Mouse (Mus musculus) embryonic facial prominence, embryonic 15.5 days (tissue): ENCODE measurements around the gene Cpn1. TPM values are rescaled to one million over a fixed set of nuclear protein-coding genes. Genes with fewer than 3 reads are reported as not detected.

Source experiments
- ATAC-seq: fragments of 200-750 bp; cut with Nextera tagmentation; 2 replicates; pipeline ENCODE4 v1.8.0; 2017; ENCODE audit warnings: low read depth, moderate TSS enrichment; ENCODE audit not compliant: insufficient number of reproducible peaks, low FRiP score, low TSS enrichment
- H3K27ac ChIP-seq: fragments of 300-500 bp; sonication (generic); replicated peaks from 2 replicates; pipeline ENCODE4 v1.5.1; 2015; ENCODE audit warnings: mild to moderate bottlenecking, inconsistent platforms
- H3K27me3 ChIP-seq: fragments of 300-500 bp; sonication (generic); 2 replicates; pipeline ENCODE4 v1.6.1; 2015; ENCODE audit warnings: inconsistent platforms
- H3K36me3 ChIP-seq: fragments of 300-500 bp; sonication (generic); 2 replicates; pipeline ENCODE4 v1.6.1; 2015; ENCODE audit warnings: mild to moderate bottlenecking, inconsistent platforms
- H3K4me1 ChIP-seq: fragments of 300-500 bp; sonication (generic); 2 replicates; pipeline ENCODE4 v1.6.1; 2015; ENCODE audit warnings: inconsistent platforms
- H3K4me2 ChIP-seq: fragments of 300-500 bp; sonication (generic); replicated peaks from 2 replicates; pipeline ENCODE4 v1.6.1; 2015; ENCODE audit warnings: mild to moderate bottlenecking, inconsistent platforms
- H3K4me3 ChIP-seq: fragments of 300-500 bp; sonication (generic); replicated peaks from 2 replicates; pipeline ENCODE4 v1.5.1; 2015; ENCODE audit warnings: mild to moderate bottlenecking, inconsistent platforms
- H3K9ac ChIP-seq: fragments of 300-500 bp; sonication (generic); 2 replicates; pipeline ENCODE4 v1.6.1; 2015; ENCODE audit warnings: inconsistent platforms
- H3K9me3 ChIP-seq: fragments of 300-500 bp; sonication (generic); replicated peaks from 2 replicates; pipeline ENCODE4 v1.6.1; 2016; ENCODE audit warnings: inconsistent platforms
- WGBS: fragments of 180-500 bp; shearing (Covaris S2); methylation state at CpG from one replicate; pipeline ENCODE4 v1.1.7; 2015; 5-methylcytosine and 5-hydroxymethylcytosine counted together
- polyA plus RNA-seq: library from polyadenylated mRNA; unstranded; fragments of >200 nt; fragmentation: Nextera tagmentation; extraction: Ambion mirVana; gene quantifications from 2 replicates; pipeline ENCODE4 v1.2.1, GENCODE M21; 2015

The Cpn1 gene
- polyA plus RNA-seq, result 0.40 and 0.45 TPM in 2 replicates

DNA sequence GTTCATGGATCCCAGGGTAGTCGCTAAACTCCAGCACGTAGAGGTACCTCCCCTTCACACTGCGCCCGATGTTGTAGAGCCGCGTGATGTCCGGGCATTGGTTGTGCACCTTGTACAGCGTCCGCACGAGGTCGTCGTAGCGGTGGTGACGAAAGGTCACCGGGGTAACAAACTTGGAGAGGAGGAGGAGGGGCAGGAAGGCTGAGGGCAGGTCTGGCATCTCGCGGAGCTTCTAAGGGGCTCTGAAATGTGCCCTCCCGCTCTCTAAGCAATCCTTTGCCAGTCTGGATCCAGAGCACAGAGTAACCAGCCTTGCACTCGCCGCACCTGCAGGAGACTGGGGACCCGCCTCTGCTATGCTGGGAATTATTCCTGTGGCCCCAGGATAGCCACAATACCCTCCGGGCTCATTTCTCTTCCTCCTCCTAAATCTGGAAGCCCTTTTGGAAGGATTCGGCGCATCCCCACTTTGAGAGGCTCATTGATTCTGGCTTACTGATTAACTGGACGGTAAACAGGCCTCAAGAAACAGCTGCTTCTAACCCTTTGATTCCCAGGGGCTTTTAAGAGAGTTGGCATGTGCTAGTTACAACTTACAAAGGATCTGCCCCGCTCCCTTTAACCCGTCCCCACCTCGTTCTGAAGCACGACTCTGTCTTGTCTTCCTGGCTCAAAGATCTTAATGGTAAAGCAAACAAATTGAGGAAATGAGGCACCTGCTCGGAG, at the start of gene Cpn1:
Gene Cpn1 (minus strand): TSS at position 488 of the 726 bp plus-strand sequence.
- Histone ChIP-seq H3K4me3 (no peak within 1 kb of the TSS), H3K27ac (no peak within 1 kb of the TSS), H3K4me2 (no peak within 1 kb of the TSS), H3K9me3 (no peaks in the 10 kb centered on the region), H3K4me1 (0 out of 2 replicates have a peak, but pooled peaks cover 5% of the 10 kb centered on the region), H3K27me3 (peaks cover 18% of the 10 kb centered on the region), H3K9ac (no peak within 1 kb of the TSS), H3K36me3 (no peaks in the 10 kb centered on the region)
- WGBS, result 17% methylated on average over 30 of the region's 30 CpGs
- no peak for ATAC-seq

DNA sequence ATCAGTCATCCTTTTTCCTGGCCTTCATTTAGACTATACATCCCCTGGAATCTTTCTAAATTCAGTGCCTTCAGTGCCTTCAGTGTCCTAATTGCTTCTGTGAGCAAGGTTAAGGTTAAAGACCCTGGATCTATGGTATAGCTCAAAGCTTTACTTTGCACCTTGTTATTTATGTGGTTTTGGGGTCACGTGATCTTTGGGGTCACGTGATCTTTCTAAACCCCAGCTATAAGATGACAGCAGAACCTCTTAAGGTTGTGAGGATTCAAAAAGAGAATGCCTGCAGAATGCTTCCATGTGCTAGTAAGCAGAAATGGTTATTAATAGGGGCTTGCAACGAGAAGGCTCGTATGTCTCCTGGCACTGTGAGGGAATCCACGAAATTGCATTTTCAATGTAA, 47.0 kb upstream of the Cpn1 start:
- Histone ChIP-seq H3K27ac (no peak overlapping the region), H3K9ac (no peak overlapping the region), H3K4me1 (no peaks in the 10 kb centered on the region), H3K4me3 (no peak overlapping the region), H3K27me3 (no peaks in the 10 kb centered on the region), H3K4me2 (no peak overlapping the region), H3K9me3 (no peaks in the 10 kb centered on the region), H3K36me3 (peaks cover 34% of the 10 kb centered on the region)
- ATAC-seq, result no peak
- WGBS, result 84% methylated on average over 5 of the region's 5 CpGs

DNA sequence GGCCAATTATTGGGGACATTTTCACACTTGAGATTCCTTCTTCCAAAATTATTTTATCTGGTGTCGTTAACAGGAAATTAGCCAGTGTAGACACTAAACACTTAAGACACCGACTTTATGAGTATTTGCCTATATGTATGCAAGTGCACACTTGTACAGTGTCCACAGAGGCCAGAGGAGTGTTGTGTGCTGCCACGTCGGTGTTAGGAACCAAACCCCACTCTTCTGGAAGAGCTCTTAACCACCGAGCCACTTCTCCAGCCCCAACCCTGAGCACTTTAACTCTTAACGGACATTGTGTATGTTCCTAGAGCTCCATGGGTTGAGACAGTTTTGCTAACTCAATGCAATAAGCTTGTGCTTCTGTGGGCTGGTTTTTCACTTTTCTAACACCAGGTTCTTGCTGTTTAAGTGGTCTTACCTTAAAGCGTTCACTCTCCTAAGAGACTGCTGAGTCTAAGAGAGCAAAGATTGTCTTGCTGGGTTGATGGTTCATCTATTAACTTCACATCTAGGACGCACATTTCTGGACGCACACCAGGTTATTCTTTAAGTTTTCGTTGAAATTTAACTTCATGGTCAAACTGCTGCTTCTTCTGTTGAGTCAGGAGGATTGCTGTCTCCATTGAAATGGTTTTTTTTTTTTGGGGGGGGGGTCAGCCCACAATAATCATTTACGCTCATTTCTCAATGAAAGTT, 45.8 kb upstream of the Cpn1 start:
- H3K27me3 ChIP-seq, result no peaks in the 10 kb centered on the region
- no peak overlapping the region for H3K4me3 ChIP-seq
- no peak overlapping the region for H3K4me2 ChIP-seq
- ATAC-seq, result no peak
- H3K27ac ChIP-seq, result no peak overlapping the region
- no peaks in the 10 kb centered on the region for H3K4me1 ChIP-seq
- H3K36me3 ChIP-seq, result peaks cover 26% of the 10 kb centered on the region
- WGBS, result 92% methylated on average over 11 of the region's 11 CpGs
- no peaks in the 10 kb centered on the region for H3K9me3 ChIP-seq
- no peak overlapping the region for H3K9ac ChIP-seq

DNA sequence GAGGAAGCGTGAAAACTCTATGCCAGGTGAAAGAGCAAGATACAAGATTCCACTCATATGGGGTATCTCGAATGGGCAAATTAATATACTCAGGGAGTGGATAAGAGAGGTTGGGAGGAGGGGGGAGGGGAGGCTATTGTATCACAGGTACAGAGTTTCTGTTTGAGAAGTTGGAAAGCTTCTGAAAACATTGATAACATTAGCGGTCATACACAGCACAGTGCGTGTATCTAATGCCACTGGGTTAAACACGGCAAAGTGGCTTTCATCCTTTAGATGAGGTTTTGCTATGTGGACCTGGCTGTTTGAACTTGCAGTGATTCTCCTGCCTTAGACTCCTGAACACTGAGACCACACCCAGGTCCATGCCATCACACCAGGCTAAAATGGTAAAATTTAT, 43.7 kb upstream of the Cpn1 start:
- no peaks in the 10 kb centered on the region for H3K4me1 ChIP-seq
- H3K9ac ChIP-seq, result no peak overlapping the region
- 0 out of 2 replicates have a peak, but pooled peaks cover 8% of the 10 kb centered on the region for H3K36me3 ChIP-seq
- no peaks in the 10 kb centered on the region for H3K27me3 ChIP-seq
- no peak overlapping the region for H3K4me3 ChIP-seq
- H3K4me2 ChIP-seq, result no peak overlapping the region
- no peak for ATAC-seq
- no peak overlapping the region for H3K27ac ChIP-seq
- WGBS, result 92% methylated on average over 5 of the region's 5 CpGs
- no peaks in the 10 kb centered on the region for H3K9me3 ChIP-seq

DNA sequence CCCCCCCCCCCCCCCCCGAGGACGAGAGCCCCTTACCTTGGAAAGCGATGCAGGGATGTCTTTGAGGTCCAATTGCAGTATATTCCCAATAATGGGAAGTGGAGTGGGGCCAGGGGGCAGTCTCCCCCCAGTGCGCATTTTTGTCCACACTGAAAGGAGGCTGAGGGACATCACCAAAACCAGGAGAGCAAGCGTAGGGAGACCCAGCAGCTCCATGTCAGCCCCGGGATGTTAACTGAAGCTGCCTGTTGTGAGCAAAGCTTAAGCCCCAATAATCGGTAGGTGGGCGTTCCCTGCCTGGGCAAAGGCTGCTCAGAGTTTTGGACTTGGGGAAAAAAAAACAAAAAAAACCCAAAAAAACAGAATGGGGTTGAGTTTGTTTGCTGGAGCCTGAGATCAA, 42.6 kb upstream of the Cpn1 start, which contains the start of gene Cyp2c23:
Gene Cyp2c23 (minus strand): TSS at position 237 of the 400 bp plus-strand sequence.
- H3K4me2 ChIP-seq, result no peak within 1 kb of the TSS

DNA sequence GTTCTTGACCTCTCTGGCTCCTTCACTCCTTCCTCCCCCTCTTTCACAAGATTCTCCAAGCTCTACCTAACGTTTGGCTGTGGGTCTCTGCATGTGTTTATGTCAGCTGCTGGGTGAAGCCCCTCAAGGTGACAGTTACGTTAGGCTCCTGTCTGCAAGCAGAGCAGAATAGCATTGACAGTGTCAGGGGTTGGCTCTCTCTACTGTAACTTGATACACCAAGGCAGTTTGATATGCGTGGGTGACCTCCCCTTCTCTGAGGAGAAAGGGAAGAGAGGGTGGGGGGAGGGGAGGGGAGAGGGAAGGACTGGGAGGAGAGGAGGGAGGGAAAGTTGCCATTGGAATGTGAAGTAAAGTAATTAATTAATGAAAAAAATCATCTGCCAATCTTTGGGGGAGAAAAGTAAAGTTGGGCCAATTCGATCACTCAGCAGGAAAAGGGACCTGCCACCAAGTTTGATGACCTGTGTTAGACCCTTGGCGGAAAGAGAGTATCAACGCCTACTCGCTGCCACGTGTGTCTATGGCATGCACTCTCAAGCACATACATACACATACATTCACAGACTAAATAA, 40.7 kb upstream of the Cpn1 start:
- Histone ChIP-seq H3K36me3 (no peaks in the 10 kb centered on the region), H3K4me2 (no peak overlapping the region), H3K27ac (no peak overlapping the region), H3K9me3 (no peaks in the 10 kb centered on the region), H3K9ac (no peak overlapping the region), H3K4me1 (no peaks in the 10 kb centered on the region), H3K27me3 (no peaks in the 10 kb centered on the region), H3K4me3 (no peak overlapping the region)
- ATAC-seq, result no peak
- WGBS, result 63% methylated on average over 8 of the region's 8 CpGs

More for the DNA sequence above, 42.6 kb upstream of the Cpn1 start, which contains the start of gene Cyp2c23:
- no peak for ATAC-seq
- Histone ChIP-seq H3K27ac (no peak within 1 kb of the TSS), H3K27me3 (no peaks in the 10 kb centered on the region), H3K9me3 (no peaks in the 10 kb centered on the region), H3K4me3 (no peak within 1 kb of the TSS), H3K4me1 (no peaks in the 10 kb centered on the region), H3K9ac (no peak within 1 kb of the TSS), H3K36me3 (0 out of 2 replicates have a peak, but pooled peaks cover 3% of the 10 kb centered on the region)
- WGBS, result 63% methylated on average over 8 of the region's 8 CpGs

DNA sequence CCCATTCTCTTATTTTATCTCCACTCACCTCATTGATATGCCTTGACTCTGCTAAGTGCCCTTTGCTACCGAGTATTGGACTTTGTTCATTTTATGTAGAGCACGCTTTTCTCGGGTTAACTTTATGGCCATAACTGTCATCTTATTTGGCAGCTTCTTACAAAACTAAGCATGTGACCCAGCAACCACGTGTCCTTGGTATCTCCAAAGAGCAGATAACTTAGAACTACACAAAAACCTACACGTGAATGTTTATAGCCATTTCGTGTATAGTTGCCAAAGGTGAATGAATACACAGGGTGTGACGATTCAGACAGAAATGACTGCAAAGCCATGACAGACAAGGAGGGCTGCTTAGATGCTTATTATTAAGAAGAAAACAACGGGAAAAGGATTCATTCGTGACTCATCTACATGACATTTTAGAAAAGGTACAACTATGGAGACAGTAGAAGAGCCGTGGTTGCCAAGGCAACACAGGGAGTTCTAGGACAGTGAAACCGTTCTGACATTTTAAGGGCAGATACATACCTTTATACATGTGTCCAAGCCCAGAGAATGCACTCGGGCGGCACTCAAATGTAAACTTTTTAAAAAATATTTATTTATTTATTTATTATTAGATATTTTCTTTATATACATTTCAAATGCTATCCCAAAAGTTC, 38.7 kb upstream of the Cpn1 start:
- no peaks in the 10 kb centered on the region for H3K4me1 ChIP-seq
- no peak overlapping the region for H3K4me2 ChIP-seq
- no peak overlapping the region for H3K27ac ChIP-seq
- no peak for ATAC-seq
- no peaks in the 10 kb centered on the region for H3K27me3 ChIP-seq
- H3K9ac ChIP-seq, result no peak overlapping the region
- H3K4me3 ChIP-seq, result no peak overlapping the region
- H3K9me3 ChIP-seq, result no peaks in the 10 kb centered on the region
- 84% methylated on average over 13 of the region's 13 CpGs for WGBS
- no peaks in the 10 kb centered on the region for H3K36me3 ChIP-seq

DNA sequence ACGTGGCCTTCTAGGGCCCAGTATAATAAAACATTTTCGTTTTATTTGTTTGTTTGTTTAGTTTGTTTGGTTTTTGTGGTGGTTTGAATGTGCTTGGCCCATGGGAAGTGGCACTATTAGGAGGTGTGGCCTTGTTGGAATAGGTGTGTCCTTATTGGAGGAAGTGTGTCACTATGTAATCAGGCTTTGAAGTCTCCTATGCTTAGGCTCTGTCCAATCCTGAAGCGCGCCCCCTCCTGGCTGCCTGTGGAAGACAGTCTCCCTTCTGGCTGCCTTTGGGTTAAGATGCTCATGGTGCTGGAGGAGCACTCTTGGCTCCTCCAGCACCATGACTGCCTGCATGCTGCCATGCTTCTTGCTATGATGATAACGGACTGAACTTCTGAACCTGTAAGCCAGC, 36.7 kb upstream of the Cpn1 start:
- WGBS, result 68% methylated on average over 5 of the region's 5 CpGs
- no peak for ATAC-seq
- Histone ChIP-seq H3K4me3 (no peak overlapping the region), H3K4me1 (no peaks in the 10 kb centered on the region), H3K9me3 (no peaks in the 10 kb centered on the region), H3K4me2 (no peak overlapping the region), H3K27ac (no peak overlapping the region), H3K36me3 (no peaks in the 10 kb centered on the region), H3K27me3 (no peaks in the 10 kb centered on the region), H3K9ac (no peak overlapping the region)

DNA sequence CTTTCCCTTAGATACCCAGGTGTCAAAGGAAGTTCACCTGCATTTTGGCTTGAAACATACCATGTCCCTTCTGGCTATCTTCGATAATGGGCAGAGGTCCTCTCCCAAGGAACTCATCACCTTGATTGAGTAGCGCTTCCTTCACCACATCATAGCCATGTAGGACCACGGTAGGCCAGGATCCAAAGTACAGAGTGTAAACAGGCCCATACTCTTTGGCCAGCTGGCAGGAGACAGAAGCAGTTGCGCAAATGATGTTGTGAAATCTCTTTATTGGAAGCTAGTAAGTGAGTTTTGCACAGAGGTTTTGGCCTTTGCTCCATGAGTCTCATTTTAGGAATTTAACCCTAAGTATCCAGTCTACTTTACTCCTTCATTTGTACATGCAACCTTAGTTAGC, 35.1 kb upstream of the Cpn1 start:
- ATAC-seq, result no peak
- Histone ChIP-seq H3K27me3 (no peaks in the 10 kb centered on the region), H3K27ac (no peak overlapping the region), H3K4me3 (no peak overlapping the region), H3K9ac (no peak overlapping the region), H3K4me1 (no peaks in the 10 kb centered on the region), H3K9me3 (no peaks in the 10 kb centered on the region), H3K36me3 (no peaks in the 10 kb centered on the region), H3K4me2 (no peak overlapping the region)
- WGBS, result 85% methylated on average over 4 of the region's 4 CpGs

DNA sequence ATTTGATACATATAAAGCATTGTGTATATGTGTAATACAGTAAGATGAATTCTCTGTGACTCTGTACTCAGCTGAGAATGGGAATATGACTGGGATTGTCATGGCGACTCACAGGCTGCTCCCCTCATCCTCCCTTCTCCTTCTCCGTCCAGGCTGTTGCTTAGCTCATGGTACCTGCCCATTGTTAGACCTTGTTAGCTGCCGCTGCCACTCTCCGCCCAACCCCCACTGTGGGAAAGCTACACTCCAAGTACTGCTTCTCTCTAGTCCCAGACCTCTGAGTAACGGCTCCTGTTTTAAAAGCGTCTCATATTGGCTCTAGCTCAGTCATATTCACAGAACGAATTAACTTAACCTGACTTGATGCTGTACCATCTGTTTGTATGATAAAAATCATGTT, 33.4 kb upstream of the Cpn1 start:
- Histone ChIP-seq H3K9me3 (no peaks in the 10 kb centered on the region), H3K27me3 (no peaks in the 10 kb centered on the region), H3K4me2 (no peak overlapping the region), H3K4me3 (no peak overlapping the region), H3K36me3 (no peaks in the 10 kb centered on the region), H3K27ac (no peak overlapping the region), H3K9ac (no peak overlapping the region), H3K4me1 (no peaks in the 10 kb centered on the region)
- WGBS, result 53% methylated on average over 7 of the region's 7 CpGs
- ATAC-seq, result no peak

DNA sequence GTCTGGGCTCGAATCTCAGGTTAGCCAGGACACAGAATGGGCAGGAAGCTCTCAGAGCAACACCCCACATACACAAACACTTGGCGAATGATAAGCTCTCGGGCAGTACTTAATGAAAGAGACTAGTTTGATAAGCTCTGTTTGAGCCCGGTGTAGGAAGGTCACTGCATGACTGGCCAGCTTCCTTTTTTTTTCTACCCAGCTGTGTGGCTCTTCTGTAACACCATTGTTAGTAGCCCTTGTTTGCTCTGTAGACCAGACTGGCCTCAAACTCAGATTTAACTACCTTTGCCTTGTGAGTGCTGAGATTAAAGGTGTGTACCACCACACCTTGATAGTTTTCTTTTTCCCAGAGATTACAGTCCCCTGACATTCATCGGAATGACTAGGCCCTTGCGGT, 27.5 kb upstream of the Cpn1 start:
- Histone ChIP-seq H3K9ac (no peak overlapping the region), H3K36me3 (no peaks in the 10 kb centered on the region), H3K9me3 (no peaks in the 10 kb centered on the region), H3K27me3 (no peaks in the 10 kb centered on the region), H3K27ac (no peak overlapping the region), H3K4me1 (no peaks in the 10 kb centered on the region), H3K4me2 (no peak overlapping the region), H3K4me3 (no peak overlapping the region)
- WGBS, result 75% methylated on average over 6 of the region's 6 CpGs
- no peak for ATAC-seq
